ENCODE assay signal across 8 mouse cellular contexts in genomic region chr17:25829558-25830017, GRCm38 (mm10). TPM values are rescaled to one million over a fixed set of nuclear protein-coding genes. Genes with fewer than 3 reads are reported as not detected.
DNase-seq lines count a peak whose midpoint lies in the region; ATAC-seq and TF ChIP-seq lines count a peak whose summit lies in the region.

No protein-coding gene starts in this region.

- no peaks in the 10 kb centered on the region for H3K9me3 ChIP-seq in heart, embryonic 12.5 days (replicated peaks)
- no peaks in the 10 kb centered on the region for H3K9me3 ChIP-seq in hindbrain, embryonic 11.5 days (ENCODE audit: control insufficient read depth, low read length)
- H3K9me3 ChIP-seq in midbrain, embryonic 11.5 days (ENCODE audit: control insufficient read depth, low read length), result no peaks in the 10 kb centered on the region

- no peak for DNase-seq in heart, postnatal 10 days
- no peak for DNase-seq in hindbrain, embryonic 11.5 days (ENCODE audit: low spot score)
- DNase-seq in midbrain, embryonic 11.5 days (ENCODE audit: low spot score, missing footprints), result no peak
- no peak for DNase-seq in Muller cell, postnatal 12 days (ENCODE audit: inconsistent ontology term)
- no peak for DNase-seq in layer of hippocampus, adult 18-20 months (ENCODE audit: low spot score in 2 of 2)

- H3K4me1 ChIP-seq in heart, embryonic 12.5 days (replicated peaks), result peaks cover 68% of the 10 kb centered on the region
- H3K4me1 ChIP-seq in bone marrow, adult 2 months (ENCODE audit: control insufficient read depth, insufficient read depth, low read length), result peaks cover 7% of the 10 kb centered on the region; the same call in 1 of the 2 replicates
- peaks cover 29% of the 10 kb centered on the region for H3K4me1 ChIP-seq in hindbrain, embryonic 11.5 days (replicated peaks; ENCODE audit: control insufficient read depth, insufficient read depth, low read length)
- peaks cover 47% of the 10 kb centered on the region for H3K4me1 ChIP-seq in midbrain, embryonic 11.5 days (ENCODE audit: control insufficient read depth, insufficient read depth, low read length)

- no peaks in the 10 kb centered on the region for H3K27me3 ChIP-seq in heart, embryonic 12.5 days (replicated peaks)
- H3K27me3 ChIP-seq in hindbrain, embryonic 11.5 days (ENCODE audit: control insufficient read depth, insufficient read depth, low read length), result no peaks in the 10 kb centered on the region
- H3K27me3 ChIP-seq in midbrain, embryonic 11.5 days (ENCODE audit: control insufficient read depth, insufficient read depth, low read length), result no peaks in the 10 kb centered on the region

- H3K4me3 ChIP-seq in heart, embryonic 12.5 days, result peak overlapping the region; percentile 67
- peak overlapping the region; percentile 80 for H3K4me3 ChIP-seq in bone marrow, adult 2 months (replicated peaks; ENCODE audit: control insufficient read depth, low read depth, low read length)
- peak overlapping the region; percentile 65 for H3K4me3 ChIP-seq in hindbrain, embryonic 11.5 days (ENCODE audit: low read depth, low read length)
- H3K4me3 ChIP-seq in midbrain, embryonic 11.5 days (ENCODE audit: low read depth, low read length), result peak overlapping the region; percentile 68

- TF ChIP-seq POLR2A in bone marrow, adult 2 months (IDR thresholded peaks at IDR 0.05; ENCODE audit: borderline replicate concordance, control insufficient read depth, low read depth, low read length), result no peak

- intact Hi-C loops in heart, postnatal 10 days (cut with DNase I), result no loop called here

- peak overlapping the region; percentile 90 for H3K27ac ChIP-seq in heart, embryonic 12.5 days (ENCODE audit: poor library complexity, severe bottlenecking)
- H3K27ac ChIP-seq in bone marrow, adult 2 months (ENCODE audit: control insufficient read depth, insufficient read depth, low read depth, low read length, poor library complexity), result peak overlapping the region; percentile 20; the same call in 1 of the 2 replicates
- peak overlapping the region; percentile 76 for H3K27ac ChIP-seq in hindbrain, embryonic 11.5 days (ENCODE audit: low read depth, low read length)
- H3K27ac ChIP-seq in midbrain, embryonic 11.5 days (ENCODE audit: low read depth, low read length), result peak overlapping the region; percentile 87

- peaks cover 52% of the 10 kb centered on the region for H3K36me3 ChIP-seq in heart, embryonic 12.5 days
- peaks cover 4% of the 10 kb centered on the region; the same call in 1 of the 2 replicates for H3K36me3 ChIP-seq in hindbrain, embryonic 11.5 days (ENCODE audit: control insufficient read depth, insufficient read depth, low read length)
- peaks cover 11% of the 10 kb centered on the region; the same call in 1 of the 2 replicates for H3K36me3 ChIP-seq in midbrain, embryonic 11.5 days (ENCODE audit: control insufficient read depth, insufficient read depth, low read length)

- WGBS in heart, embryonic 12.5 days, result 36% methylated on average over 8 of the region's 8 CpGs
- WGBS in bone marrow, adult 2 months, result 48% methylated on average over 8 of the region's 8 CpGs
- 45% methylated on average over 8 of the region's 8 CpGs for WGBS in hindbrain, embryonic 11.5 days
- 47% methylated on average over 8 of the region's 8 CpGs for WGBS in midbrain, embryonic 11.5 days

- ATAC-seq in heart, embryonic 12.5 days (ENCODE audit: insufficient number of reproducible peaks, low FRiP score), result no peak
- no peak for ATAC-seq in hindbrain, embryonic 11.5 days (ENCODE audit: low FRiP score)
- ATAC-seq in midbrain, embryonic 11.5 days (ENCODE audit: low FRiP score), result no peak
- no peak for ATAC-seq in inflammation-experienced regulatory T-cells, adult 6 months

- H3K9ac ChIP-seq in heart, embryonic 12.5 days, result peak overlapping the region; percentile 82
- H3K9ac ChIP-seq in hindbrain, embryonic 11.5 days (ENCODE audit: low read depth, low read length), result peak overlapping the region; percentile 88
- H3K9ac ChIP-seq in midbrain, embryonic 11.5 days (ENCODE audit: low read length), result peak overlapping the region; percentile 89

- TF ChIP-seq CTCF in bone marrow, adult 2 months (IDR thresholded peaks at IDR 0.05; ENCODE audit: control insufficient read depth, insufficient read depth, low read length), result no peak

- H3K4me2 ChIP-seq in heart, embryonic 12.5 days, result peak overlapping the region; percentile 83
- peak overlapping the region; percentile 78 for H3K4me2 ChIP-seq in hindbrain, embryonic 11.5 days (replicated peaks; ENCODE audit: low read depth, low read length)
- H3K4me2 ChIP-seq in midbrain, embryonic 11.5 days, result peak overlapping the region; percentile 90

RNA-seq across cellular contexts. Expression of gene Jmjd8, which starts 0.9 kb away (rescaled TPM):
- polyA plus RNA-seq in heart, embryonic 12.5 days (2016; fragmentation: Nextera tagmentation; extraction: Ambion mirVana), result 38.1 and 41.8 TPM in 2 replicates
- total RNA-seq in heart, postnatal 10 days (2021), result 10 to 100 TPM; 33.7 to 34.5 TPM
- polyA plus RNA-seq in bone marrow, adult 2 months (2011; ENCODE audit: insufficient read depth, insufficient read length, low replicate concordance, missing spikeins), result 8.8 and 13.4 TPM in 2 replicates
- 46.3 and 54.0 TPM in 2 replicates for polyA plus RNA-seq in hindbrain, embryonic 11.5 days (2014; fragmentation: Nextera tagmentation; extraction: Ambion mirVana)
- 50.3 and 54.1 TPM in 2 replicates for polyA plus RNA-seq in midbrain, embryonic 11.5 days (2014; fragmentation: Nextera tagmentation; extraction: Ambion mirVana)
- 10 to 100 TPM; 12.5 to 26.2 (median 23.9) TPM for polyA plus RNA-seq in inflammation-experienced regulatory T-cells, adult 6 months (2017; shearing (Covaris generic))
- total RNA-seq in layer of hippocampus, adult 18-20 months (2021), result 10 to 100 TPM; 52.7 to 55.5 TPM

RNA-seq across cellular contexts. Expression of gene Stub1, which starts 3.6 kb away (rescaled TPM):
- 271 and 272 TPM in 2 replicates for polyA plus RNA-seq in heart, embryonic 12.5 days (2016; fragmentation: Nextera tagmentation; extraction: Ambion mirVana)
- 100 to 1,000 TPM; 123 to 132 TPM for total RNA-seq in heart, postnatal 10 days (2021)
- 125 and 140 TPM in 2 replicates for polyA plus RNA-seq in bone marrow, adult 2 months (2011; ENCODE audit: insufficient read depth, insufficient read length, low replicate concordance, missing spikeins)
- polyA plus RNA-seq in hindbrain, embryonic 11.5 days (2014; fragmentation: Nextera tagmentation; extraction: Ambion mirVana), result 290 and 306 TPM in 2 replicates
- polyA plus RNA-seq in midbrain, embryonic 11.5 days (2014; fragmentation: Nextera tagmentation; extraction: Ambion mirVana), result 280 and 296 TPM in 2 replicates
- polyA plus RNA-seq in inflammation-experienced regulatory T-cells, adult 6 months (2017; shearing (Covaris generic)), result 10 to 100 TPM; 60.7 to 79.7 (median 78.2) TPM
- 100 to 1,000 TPM; 158 to 165 TPM for total RNA-seq in layer of hippocampus, adult 18-20 months (2021)

RNA-seq across cellular contexts. Expression of gene Wdr24, which starts 6.2 kb away (rescaled TPM):
- polyA plus RNA-seq in heart, embryonic 12.5 days (2016; fragmentation: Nextera tagmentation; extraction: Ambion mirVana), result 15.5 and 17.0 TPM in 2 replicates
- 10 to 100 TPM; 10.1 to 12.2 TPM for total RNA-seq in heart, postnatal 10 days (2021)
- 6.8 and 17.0 TPM in 2 replicates for polyA plus RNA-seq in bone marrow, adult 2 months (2011; ENCODE audit: insufficient read depth, insufficient read length, low replicate concordance, missing spikeins)
- 22.0 and 23.5 TPM in 2 replicates for polyA plus RNA-seq in hindbrain, embryonic 11.5 days (2014; fragmentation: Nextera tagmentation; extraction: Ambion mirVana)
- 23.7 and 27.4 TPM in 2 replicates for polyA plus RNA-seq in midbrain, embryonic 11.5 days (2014; fragmentation: Nextera tagmentation; extraction: Ambion mirVana)
- 10 to 100 TPM; 13.8 to 23.4 (median 19.3) TPM for polyA plus RNA-seq in inflammation-experienced regulatory T-cells, adult 6 months (2017; shearing (Covaris generic))
- 10 to 100 TPM; 22.6 to 26.4 TPM for total RNA-seq in layer of hippocampus, adult 18-20 months (2021)

RNA-seq across cellular contexts. Expression of gene Rhbdl1, which starts 7.5 kb away (rescaled TPM):
- 1.6 and 2.4 TPM in 2 replicates for polyA plus RNA-seq in heart, embryonic 12.5 days (2016; fragmentation: Nextera tagmentation; extraction: Ambion mirVana)
- 1 to 10 TPM; 2.2 to 2.6 TPM for total RNA-seq in heart, postnatal 10 days (2021)
- polyA plus RNA-seq in bone marrow, adult 2 months (2011; ENCODE audit: insufficient read depth, insufficient read length, low replicate concordance, missing spikeins), result 3.2 and 10.7 TPM in 2 replicates
- polyA plus RNA-seq in hindbrain, embryonic 11.5 days (2014; fragmentation: Nextera tagmentation; extraction: Ambion mirVana), result 3.1 TPM in 2 replicates
- 2.3 and 3.2 TPM in 2 replicates for polyA plus RNA-seq in midbrain, embryonic 11.5 days (2014; fragmentation: Nextera tagmentation; extraction: Ambion mirVana)
- polyA plus RNA-seq in inflammation-experienced regulatory T-cells, adult 6 months (2017; shearing (Covaris generic)), result 1 to 10 TPM in 1 of 3 experiments, not detected in 2; 1.7 TPM
- total RNA-seq in layer of hippocampus, adult 18-20 months (2021), result 10 to 100 TPM; 42.1 to 43.4 TPM

RNA-seq across cellular contexts. Expression of gene Gm20683, which starts 12.0 kb away (rescaled TPM):
- 1.3 and 1.6 TPM in 2 replicates for polyA plus RNA-seq in heart, embryonic 12.5 days (2016; fragmentation: Nextera tagmentation; extraction: Ambion mirVana)
- total RNA-seq in heart, postnatal 10 days (2021), result 1 to 10 TPM; 4.2 to 4.7 TPM
- polyA plus RNA-seq in bone marrow, adult 2 months (2011; ENCODE audit: insufficient read depth, insufficient read length, low replicate concordance, missing spikeins), result 6.7 TPM in 1 of 2 replicates, not detected in the other
- polyA plus RNA-seq in hindbrain, embryonic 11.5 days (2014; fragmentation: Nextera tagmentation; extraction: Ambion mirVana), result 1.3 and 1.7 TPM in 2 replicates
- 0.63 and 1.2 TPM in 2 replicates for polyA plus RNA-seq in midbrain, embryonic 11.5 days (2014; fragmentation: Nextera tagmentation; extraction: Ambion mirVana)
- 1 to 10 TPM in 1 of 3 experiments, under 1 TPM in 2; 0.26 to 1.1 (median 0.67) TPM for polyA plus RNA-seq in inflammation-experienced regulatory T-cells, adult 6 months (2017; shearing (Covaris generic))
- total RNA-seq in layer of hippocampus, adult 18-20 months (2021), result 10 to 100 TPM; 21.9 to 22.1 TPM

Comparison
In these comparisons a context has a peak if more than half of its experiments do, and no peak if none do; other contexts are left out.
1. H3K27ac ChIP-seq: peak in every context shown above with its lines; median percentile 90 in heart, embryonic 12.5 days; 87 in midbrain, embryonic 11.5 days; 76 in hindbrain, embryonic 11.5 days; 20 in bone marrow, adult 2 months.